In genomic region chr5:31295606-31296141, GRCm38 (mm10) we compare ENCODE assay signal across 8 mouse cellular contexts. TPM values are rescaled to one million over a fixed set of nuclear protein-coding genes. Genes with fewer than 3 reads are reported as not detected.
A peak's percentile ranks its signal among the peaks of the same experiment; 100 is the strongest.
DNase-seq lines count a peak whose midpoint lies in the region; ATAC-seq and TF ChIP-seq lines count a peak whose summit lies in the region.

Fndc4 (minus strand) TSS chr5:31296080.

- no peaks in the 10 kb centered on the region for H3K36me3 ChIP-seq in heart, adult 2 months (ENCODE audit: control insufficient read depth, insufficient read depth, low read length)
- H3K36me3 ChIP-seq in kidney, postnatal 0 days (ENCODE audit: insufficient read depth, low read length) = no peaks in the 10 kb centered on the region
- H3K36me3 ChIP-seq in liver, embryonic 14.5 days (replicated peaks; ENCODE audit: control insufficient read depth, insufficient read depth, low read depth) = no peaks in the 10 kb centered on the region

- DNase-seq in right cerebral cortex, adult 18-20 months = peak; percentile 48
- no peak for DNase-seq in right cerebral cortex, postnatal 36 days (ENCODE audit: low spot score in 2 of 2)
- DNase-seq in cerebellum, postnatal 14 days = peak; percentile 79 to 81
- DNase-seq in heart, adult 2 months = peak; percentile 45 to 51
- DNase-seq in kidney, postnatal 0 days (ENCODE audit: low spot score) = peak; percentile 68
- DNase-seq in liver, embryonic 14.5 days (ENCODE audit: low read depth in 3 of 3, low spot score in 3 of 3) = no peak
- DNase-seq in retina, embryonic 14.5 days (ENCODE audit: low spot score) = peak; percentile 69
- DNase-seq in thymus, postnatal 25 days = no peak

- ATAC-seq in kidney, postnatal 0 days (replicated peaks; ENCODE audit: low FRiP score, low read depth) = peak; percentile 19; the same call in 1 of the 2 replicates
- ATAC-seq in liver, embryonic 14.5 days (ENCODE audit: insufficient read depth) = no peak

- peaks cover 2% of the 10 kb centered on the region; the same call in 1 of the 2 replicates for H3K4me1 ChIP-seq in heart, adult 2 months (ENCODE audit: control insufficient read depth, insufficient read depth, low read length)
- H3K4me1 ChIP-seq in kidney, postnatal 0 days (replicated peaks; ENCODE audit: insufficient read depth, low read length) = peaks cover 6% of the 10 kb centered on the region; the same call in 1 of the 2 replicates
- H3K4me1 ChIP-seq in liver, embryonic 14.5 days (replicated peaks; ENCODE audit: control insufficient read depth in 2 of 2, insufficient read depth in 2 of 2, low read length in 1 of 2) = peaks cover 3 to 6% of the 10 kb centered on the region in 2 experiments

- no peak for TF ChIP-seq EP300 in heart, adult 2 months (IDR thresholded peaks at IDR 0.05; ENCODE audit: insufficient read depth, low read depth, low read length)
- TF ChIP-seq EP300 in liver, embryonic 14.5 days (IDR thresholded peaks at IDR 0.05; ENCODE audit: low read depth) = no peak

- peak within 1 kb of the TSS; percentile 69 for H3K4me3 ChIP-seq in heart, adult 2 months
- H3K4me3 ChIP-seq in kidney, postnatal 0 days (replicated peaks; ENCODE audit: low read depth, low read length) = peak within 1 kb of the TSS; percentile 66
- H3K4me3 ChIP-seq in liver, embryonic 14.5 days (ENCODE audit: insufficient read depth in 1 of 2, low read depth in 2 of 2, low read length in 2 of 2) = peak within 1 kb of the TSS; percentile 36 to 47

- H3K79me2 ChIP-seq in heart, adult 2 months (replicated peaks; ENCODE audit: control insufficient read depth, insufficient read depth, low read length) = no peaks in the 10 kb centered on the region

- TF ChIP-seq CTCF in heart, adult 2 months (IDR thresholded peaks at IDR 0.05) = no peak
- TF ChIP-seq CTCF in kidney, postnatal 0 days (IDR thresholded peaks at IDR 0.05; ENCODE audit: low read depth) = no peak
- TF ChIP-seq CTCF in liver, embryonic 14.5 days (IDR thresholded peaks at IDR 0.05; ENCODE audit: low read depth) = no peak

- H3K27ac ChIP-seq in heart, adult 2 months = peak within 1 kb of the TSS; percentile 26; the same call in 1 of the 2 replicates
- no peak within 1 kb of the TSS for H3K27ac ChIP-seq in kidney, postnatal 0 days
- H3K27ac ChIP-seq in liver, embryonic 14.5 days = no peak within 1 kb of the TSS

- peak within 1 kb of the TSS; percentile 86 for H3K9ac ChIP-seq in heart, adult 2 months (ENCODE audit: low read depth, low read length)
- H3K9ac ChIP-seq in kidney, postnatal 0 days (ENCODE audit: low read depth, low read length) = peak within 1 kb of the TSS; percentile 77
- 0 out of 2 replicates have a peak within 1 kb of the TSS, but pooled peaks have one; percentile 12 for H3K9ac ChIP-seq in liver, embryonic 14.5 days (replicated peaks)

- no peak for TF ChIP-seq POLR2A in heart, adult 2 months (IDR thresholded peaks at IDR 0.05; ENCODE audit: insufficient read depth, low read depth, low read length)

- H3K4me2 ChIP-seq in kidney, postnatal 0 days (ENCODE audit: low read length) = peak within 1 kb of the TSS; percentile 100
- peak within 1 kb of the TSS; percentile 53 for H3K4me2 ChIP-seq in liver, embryonic 14.5 days (ENCODE audit: low read depth)

- WGBS in heart, adult 2 months = 1% methylated on average over 45 of the region's 46 CpGs
- WGBS in kidney, postnatal 0 days = 0% methylated on average over 45 of the region's 46 CpGs
- WGBS in liver, embryonic 14.5 days (ENCODE audit: insufficient replicate concordance) = 1% methylated on average over 40 of the region's 46 CpGs

- intact Hi-C loops in heart, adult 2 months (cut with DNase I) = loop anchor here (10.0 kb wide), 1 partner anchor 241 kb away; the partner anchor contains the start of gene Cad

- H3K9me3 ChIP-seq in kidney, postnatal 0 days (replicated peaks; ENCODE audit: low read length) = no peaks in the 10 kb centered on the region
- no peaks in the 10 kb centered on the region for H3K9me3 ChIP-seq in liver, embryonic 14.5 days (ENCODE audit: control insufficient read depth, low read length)

- H3K27me3 ChIP-seq in heart, adult 2 months (ENCODE audit: control insufficient read depth, insufficient read depth, low read length) = peaks cover 2% of the 10 kb centered on the region; the same call in 1 of the 2 replicates
- H3K27me3 ChIP-seq in kidney, postnatal 0 days (ENCODE audit: insufficient read depth, low read length) = no peaks in the 10 kb centered on the region
- H3K27me3 ChIP-seq in liver, embryonic 14.5 days (ENCODE audit: control insufficient read depth, insufficient read depth, low read length) = peaks cover 32% of the 10 kb centered on the region

RNA-seq across cellular contexts. Expression of gene Fndc4, which starts in this region (rescaled TPM):
- 1 to 10 TPM; 2.7 to 3.8 TPM for total RNA-seq in heart, adult 2 months (2021)
- 7.3 and 9.5 TPM in 2 replicates for polyA plus RNA-seq in heart, adult 2 months (2012; rRNA removed)
- 26.9 and 27.8 TPM in 2 replicates for polyA plus RNA-seq in kidney, postnatal 0 days (2015; fragmentation: Nextera tagmentation; extraction: Ambion mirVana)
- polyA plus RNA-seq in liver, embryonic 14.5 days (2012; rRNA removed) = 4.7 and 5.6 TPM in 2 replicates
- polyA plus RNA-seq in liver, embryonic 14.5 days (2014; fragmentation: Nextera tagmentation; extraction: Ambion mirVana) = 3.3 and 3.7 TPM in 2 replicates

Comparison
In these comparisons a context has a peak if more than half of its experiments do, and no peak if none do; other contexts are left out.
1. DNase-seq: peak in right cerebral cortex, adult 18-20 months (single experiment), cerebellum, postnatal 14 days (2 of 2), heart, adult 2 months (2 of 2), kidney, postnatal 0 days (single experiment) and retina, embryonic 14.5 days (single experiment); none in right cerebral cortex, postnatal 36 days (0 of 2), liver, embryonic 14.5 days (0 of 3) and thymus, postnatal 25 days (single experiment).
2. H3K9ac ChIP-seq: peak in every context shown above with its lines; median percentile 86 in heart, adult 2 months; 77 in kidney, postnatal 0 days; 12 in liver, embryonic 14.5 days.
3. Peak in every context shown above with its lines, with median percentiles within 50 percentile points of each other: H3K4me3 ChIP-seq.